Mouse (Mus musculus): ENCODE results near the gene Ado. TPM values are rescaled to one million over a fixed set of nuclear protein-coding genes. Genes with fewer than 3 reads are reported as not detected.

Gene Ado
- total RNA-seq, 2 experiments from 2014 or later: 32.9 to 34.1 TPM

DNA sequence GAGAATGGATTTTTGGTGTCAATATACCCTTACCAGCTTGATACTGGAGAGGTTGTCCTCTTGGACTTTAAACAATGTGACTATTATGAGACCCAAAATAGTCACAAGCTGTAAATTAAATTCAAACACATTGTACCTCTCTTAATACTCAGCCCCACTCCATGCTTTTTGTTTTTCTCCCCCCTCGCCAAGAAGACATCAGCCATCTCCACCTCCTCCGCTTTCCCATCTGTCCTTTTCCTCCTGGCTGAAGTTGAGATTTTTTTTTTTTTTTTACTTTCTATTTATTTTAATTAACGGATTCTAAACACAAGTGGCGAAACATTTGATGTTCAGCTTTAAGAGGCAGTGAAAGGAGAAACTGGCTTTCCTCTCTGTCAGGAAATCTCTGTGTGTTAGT lies 9.3 kb upstream of the Ado start:
- H3K4me3 ChIP-seq: no peak overlapping the region
- DNase-seq (ENCODE audit: low spot score in 2 of 2): peak in 1 of 2 experiments; percentile 63
- no peak overlapping the region for H3K27ac ChIP-seq
- no peak for TF ChIP-seq CTCF (conservative IDR thresholded peaks at IDR 0.05)

DNA sequence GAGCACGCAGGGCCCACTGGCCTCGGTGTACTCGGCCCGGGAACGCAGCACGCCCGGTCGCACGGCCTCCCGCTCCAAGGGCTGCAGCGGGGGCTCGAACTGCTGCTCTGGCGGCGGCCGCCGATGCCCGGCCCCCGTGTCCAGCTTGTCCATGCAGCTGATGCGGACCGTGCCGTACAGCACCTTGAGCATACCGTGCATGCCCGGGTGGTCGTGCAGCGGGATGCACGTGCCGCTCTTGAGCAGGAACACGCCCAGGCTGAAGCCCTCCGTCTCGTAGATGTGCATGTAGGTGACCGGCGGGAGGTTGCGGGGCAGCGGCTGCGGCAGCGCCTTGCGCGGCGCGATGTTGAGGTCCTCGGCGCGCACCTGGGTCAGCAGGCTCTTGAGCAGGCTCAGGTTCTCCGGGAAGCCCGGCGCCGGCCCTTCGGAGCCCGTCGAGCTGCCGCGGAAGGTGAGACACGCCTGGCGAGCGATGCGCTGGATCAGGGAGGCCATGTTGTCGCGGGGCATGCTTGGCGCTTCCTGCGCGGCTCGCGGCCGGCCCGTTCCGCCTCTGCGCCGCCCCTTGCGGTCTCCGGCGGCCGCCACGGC lies 397 bp downstream of the Ado start:
- DNase-seq (ENCODE audit: low spot score in 2 of 2): peak in 1 of 2 experiments; percentile 14
- peak overlapping the region; percentile 95 for H3K27ac ChIP-seq
- TF ChIP-seq CTCF (conservative IDR thresholded peaks at IDR 0.05): no peak
- peak overlapping the region; percentile 67 for H3K4me3 ChIP-seq

DNA sequence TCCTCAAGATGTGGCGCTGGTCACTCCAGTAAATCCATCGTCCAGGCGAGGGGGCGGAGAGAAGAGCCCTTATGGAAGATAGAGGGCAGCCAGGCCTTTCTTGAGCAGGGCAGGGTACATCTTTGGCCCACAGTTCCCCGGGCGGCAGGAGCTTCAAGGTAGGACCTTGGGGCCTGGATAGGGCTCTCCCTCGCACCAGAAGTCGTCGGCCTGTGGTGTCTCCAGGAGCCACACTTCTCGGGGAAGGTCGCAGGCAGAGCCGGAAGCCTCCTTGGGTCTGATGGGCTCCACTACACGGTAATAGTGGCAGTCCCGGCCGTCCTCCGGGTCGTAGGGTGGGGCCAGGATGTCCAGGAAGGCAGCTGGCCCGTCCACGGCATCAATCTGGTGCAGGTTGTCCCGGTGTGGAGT lies 900 bp downstream of the Ado start:
- H3K4me3 ChIP-seq: peak overlapping the region; percentile 67

DNA sequence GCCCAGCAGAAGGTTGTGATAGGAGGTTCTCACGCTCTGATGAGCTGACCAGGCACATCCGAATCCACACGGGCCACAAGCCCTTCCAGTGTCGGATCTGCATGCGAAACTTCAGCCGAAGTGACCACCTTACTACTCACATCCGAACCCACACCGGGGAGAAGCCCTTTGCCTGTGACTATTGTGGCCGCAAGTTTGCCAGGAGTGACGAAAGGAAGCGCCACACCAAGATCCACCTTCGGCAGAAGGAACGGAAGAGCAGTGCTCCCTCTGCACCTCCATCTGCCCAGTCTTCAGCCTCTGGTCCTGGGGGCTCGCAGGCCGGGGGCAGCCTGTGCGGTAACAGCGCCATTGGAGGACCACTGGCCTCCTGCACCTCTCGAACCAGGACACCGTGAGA lies 8.2 kb downstream of the Ado start:
- Histone ChIP-seq H3K27ac (no peak overlapping the region), H3K4me3 (no peak overlapping the region)
- TF ChIP-seq CTCF (conservative IDR thresholded peaks at IDR 0.05): no peak
- DNase-seq (ENCODE audit: low spot score in 2 of 2): no peak

More for the DNA sequence above, 900 bp downstream of the Ado start:
- peak overlapping the region; percentile 95 for H3K27ac ChIP-seq
- no peak for TF ChIP-seq CTCF (conservative IDR thresholded peaks at IDR 0.05)
- no peak for DNase-seq (ENCODE audit: low spot score in 2 of 2)

DNA sequence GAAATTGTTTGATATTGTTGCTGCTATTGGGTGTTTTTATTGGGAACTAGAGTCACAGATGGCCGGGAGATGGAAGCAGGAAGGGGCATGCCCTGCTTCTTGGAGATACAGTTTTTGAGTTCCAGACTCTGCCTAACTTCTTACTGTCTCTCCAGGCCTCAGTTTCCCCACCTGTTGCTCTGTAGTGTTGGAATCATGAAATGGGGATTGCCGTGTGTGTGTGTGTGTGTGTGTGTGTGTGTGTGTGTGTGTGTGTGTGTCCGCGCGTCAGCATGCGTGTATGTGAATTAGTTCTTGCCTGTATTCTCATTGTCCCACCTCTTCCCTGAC lies 9.4 kb downstream of the Ado start:
- DNase-seq (ENCODE audit: low spot score in 2 of 2): no peak
- peak overlapping the region; percentile 72 for H3K4me3 ChIP-seq
- no peak overlapping the region for H3K27ac ChIP-seq
- TF ChIP-seq CTCF (conservative IDR thresholded peaks at IDR 0.05): no peak

DNA sequence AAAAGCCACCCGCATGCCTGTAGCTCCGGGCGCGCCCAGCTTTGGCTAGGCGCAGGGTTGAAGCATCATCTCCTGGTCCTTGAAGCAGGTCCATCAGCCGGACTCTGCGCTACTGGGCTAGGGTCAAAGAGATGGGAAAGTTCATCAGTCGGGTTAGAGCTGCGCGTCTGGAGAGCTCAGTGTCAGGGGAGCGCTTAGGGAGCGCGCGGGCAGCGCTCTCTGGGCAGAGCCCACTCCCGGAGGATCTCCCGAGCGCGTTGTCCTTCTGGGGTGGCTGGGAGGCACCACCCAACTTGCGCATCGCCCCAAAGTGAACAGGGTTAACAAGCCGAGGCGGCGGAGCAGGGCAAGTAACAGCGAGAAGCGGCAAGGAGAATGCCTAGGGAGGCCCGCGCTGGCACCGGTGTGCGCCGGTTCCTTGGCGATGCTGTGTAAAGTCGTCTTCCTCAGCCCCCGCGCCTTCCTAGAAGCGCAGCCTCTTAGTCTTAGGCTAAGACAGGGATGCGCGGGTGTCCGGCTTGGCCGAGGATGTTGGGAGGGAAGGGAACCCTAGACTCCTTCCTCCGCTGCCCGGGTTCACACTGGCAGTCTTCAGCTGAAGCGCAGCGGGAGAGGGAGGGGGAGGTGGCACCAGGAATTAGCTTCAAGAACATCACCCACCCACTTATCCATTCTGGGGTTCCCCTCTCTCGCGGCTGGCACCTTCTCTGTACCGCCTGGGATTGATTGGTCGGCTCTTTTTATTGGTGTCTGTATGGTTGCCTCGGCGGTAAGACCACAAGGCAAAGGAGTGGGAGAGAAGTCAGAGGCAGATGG lies 10.0 kb downstream of the Ado start:
- Histone ChIP-seq H3K4me3 (peak overlapping the region; percentile 72), H3K27ac (no peak overlapping the region)
- no peak for TF ChIP-seq CTCF (conservative IDR thresholded peaks at IDR 0.05)
- no peak for DNase-seq (ENCODE audit: low spot score in 2 of 2)

DNA sequence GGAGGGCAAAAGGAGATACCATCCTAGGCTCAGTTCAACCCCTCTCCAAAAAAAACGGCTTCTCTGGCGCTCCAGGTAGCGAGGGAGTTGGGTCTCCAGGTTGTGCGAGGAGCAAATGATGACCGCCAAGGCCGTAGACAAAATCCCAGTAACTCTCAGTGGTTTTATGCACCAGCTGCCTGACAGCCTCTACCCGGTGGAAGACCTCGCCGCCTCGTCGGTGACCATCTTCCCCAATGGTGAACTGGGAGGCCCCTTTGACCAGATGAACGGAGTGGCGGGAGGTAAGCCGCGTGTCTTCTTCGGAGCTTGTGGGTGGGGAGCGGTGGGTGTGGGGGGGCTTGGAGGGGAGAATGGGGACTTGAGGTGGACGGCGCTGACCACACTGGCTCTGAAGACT lies 10.6 kb downstream of the Ado start:
- no peak for TF ChIP-seq CTCF (conservative IDR thresholded peaks at IDR 0.05)
- no peak overlapping the region for H3K27ac ChIP-seq
- no peak for DNase-seq (ENCODE audit: low spot score in 2 of 2)
- peak overlapping the region; percentile 72 for H3K4me3 ChIP-seq

DNA sequence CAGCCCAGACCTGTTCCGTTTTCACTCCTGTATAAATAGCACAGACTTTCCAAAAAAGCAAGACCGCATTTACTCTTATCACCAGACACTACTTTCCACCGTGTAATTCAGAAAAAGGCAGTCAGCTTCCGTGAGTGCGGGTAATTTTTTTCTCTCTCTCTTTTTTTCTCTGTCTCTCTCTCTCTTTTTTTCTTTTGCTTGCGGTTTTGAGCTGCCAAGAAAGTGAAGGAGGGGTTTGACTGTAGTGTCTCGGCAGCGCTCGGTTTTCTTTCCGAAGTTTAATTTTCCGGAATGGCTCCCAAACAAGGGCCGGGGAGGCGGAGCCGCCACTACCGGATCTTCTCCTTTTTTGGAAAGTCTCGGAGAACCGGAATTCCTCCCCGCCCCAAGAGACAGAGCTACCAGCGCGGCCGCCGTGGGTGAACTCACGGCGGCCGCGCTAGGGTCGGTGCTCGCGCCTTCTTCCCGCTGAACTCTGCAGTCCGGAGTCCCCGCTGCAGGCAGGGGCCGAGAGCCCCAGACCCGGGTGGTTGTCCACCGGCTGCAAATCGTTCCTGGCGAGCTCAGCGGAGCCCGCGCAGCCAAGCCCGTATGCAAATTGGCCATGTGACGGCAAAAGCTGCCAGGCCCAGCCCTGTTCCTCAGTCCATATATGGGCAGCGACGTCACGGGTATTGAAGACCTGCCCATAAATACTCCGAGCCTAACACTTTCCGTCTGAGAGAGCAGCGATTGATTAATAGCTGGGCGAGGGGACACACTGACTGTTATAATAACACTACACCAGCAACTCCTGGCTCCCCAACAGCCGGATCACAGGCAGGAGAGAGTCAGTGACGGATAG lies 11.4 kb downstream of the Ado start:
- TF ChIP-seq CTCF (conservative IDR thresholded peaks at IDR 0.05): no peak
- Histone ChIP-seq H3K27ac (peak overlapping the region; percentile 88), H3K4me3 (peak overlapping the region; percentile 72)
- DNase-seq (ENCODE audit: low spot score in 2 of 2): peak; percentile 80 to 91

DNA sequence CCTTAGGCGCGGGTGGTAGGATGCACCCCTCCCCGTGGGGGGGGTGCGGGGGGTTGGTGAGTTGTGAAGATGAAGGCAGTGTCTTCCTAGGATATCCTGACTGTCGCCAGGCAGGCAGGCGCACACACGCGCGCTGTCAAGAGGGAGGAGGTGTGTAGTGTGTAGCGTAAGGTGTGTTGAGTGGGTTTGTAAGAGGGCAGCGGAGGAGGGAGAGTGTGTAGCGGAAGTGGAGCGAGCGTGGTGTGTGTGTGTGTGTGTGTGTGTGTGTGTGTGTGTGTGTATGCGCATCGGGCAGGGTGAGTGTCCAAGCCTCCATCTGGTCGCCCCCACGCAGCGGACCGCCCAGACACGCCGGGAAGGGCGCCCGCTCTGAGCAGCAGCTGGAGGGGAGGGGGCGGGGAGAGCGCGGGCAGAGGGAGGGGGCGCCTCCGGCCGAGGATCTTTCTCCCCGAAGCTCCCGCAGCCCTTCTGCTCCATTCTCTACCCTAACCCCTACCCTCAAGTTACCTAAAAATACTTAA lies 12.1 kb downstream of the Ado start:
- H3K27ac ChIP-seq: peak overlapping the region; percentile 7; the same call in 1 of the 2 replicates
- TF ChIP-seq CTCF (conservative IDR thresholded peaks at IDR 0.05): no peak
- DNase-seq (ENCODE audit: low spot score in 2 of 2): peak in 1 of 2 experiments; percentile 18
- H3K4me3 ChIP-seq: peak overlapping the region; percentile 72

DNA sequence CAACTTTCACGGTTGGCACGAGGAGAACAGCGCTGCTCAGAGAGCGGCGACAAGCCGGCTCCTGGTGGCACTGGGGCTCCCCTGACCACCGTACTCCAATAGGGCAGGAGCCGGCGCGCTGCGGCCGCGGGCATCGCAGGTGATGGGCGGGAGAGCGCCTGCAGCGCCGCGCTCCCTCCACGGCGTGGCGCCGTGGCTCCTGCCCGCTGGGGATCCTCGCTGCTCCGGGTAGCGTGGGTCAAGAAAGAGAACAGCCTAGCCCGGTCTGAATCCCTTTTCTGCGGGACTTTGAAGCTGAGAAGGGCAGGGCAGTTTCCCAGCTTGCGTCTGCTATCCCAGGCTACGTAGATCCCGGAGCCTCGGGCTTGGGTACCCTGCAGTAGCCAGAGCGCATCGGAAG lies 12.8 kb downstream of the Ado start:
- Histone ChIP-seq H3K27ac (no peak overlapping the region), H3K4me3 (peak overlapping the region; percentile 72)
- peak in 1 of 2 experiments; percentile 64 for DNase-seq (ENCODE audit: low spot score in 2 of 2)
- peak; percentile 96 for TF ChIP-seq CTCF (conservative IDR thresholded peaks at IDR 0.05)

DNA sequence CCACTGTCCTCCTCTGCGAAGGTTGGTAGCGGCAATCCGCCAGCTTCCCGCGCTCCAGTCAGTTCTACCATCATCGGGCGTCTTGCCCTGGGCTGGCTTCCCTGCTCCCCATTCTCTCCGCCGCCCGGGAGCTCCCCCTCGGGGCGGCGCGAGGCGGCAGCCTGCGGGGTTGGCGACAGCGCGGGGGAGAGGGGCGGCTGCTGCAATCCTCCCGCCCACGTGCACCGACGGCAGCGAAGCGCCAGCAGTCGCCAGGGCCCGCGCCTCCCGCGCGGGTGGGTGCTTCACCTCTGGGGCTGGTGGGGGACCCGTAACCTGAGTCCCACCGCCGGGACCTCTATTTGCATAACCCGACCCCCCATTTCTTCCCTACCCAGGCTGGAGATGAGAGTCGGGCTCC lies 13.5 kb downstream of the Ado start, which contains the start of gene Egr2:
Gene Egr2 (plus strand): TSS at position 220 of the 400 bp plus-strand sequence.
- TF ChIP-seq CTCF (conservative IDR thresholded peaks at IDR 0.05): peak; percentile 64
- peak in 1 of 2 experiments; percentile 23 for DNase-seq (ENCODE audit: low spot score in 2 of 2)
- H3K4me3 ChIP-seq: peak within 1 kb of the TSS; percentile 72
- H3K27ac ChIP-seq: no peak within 1 kb of the TSS

DNA sequence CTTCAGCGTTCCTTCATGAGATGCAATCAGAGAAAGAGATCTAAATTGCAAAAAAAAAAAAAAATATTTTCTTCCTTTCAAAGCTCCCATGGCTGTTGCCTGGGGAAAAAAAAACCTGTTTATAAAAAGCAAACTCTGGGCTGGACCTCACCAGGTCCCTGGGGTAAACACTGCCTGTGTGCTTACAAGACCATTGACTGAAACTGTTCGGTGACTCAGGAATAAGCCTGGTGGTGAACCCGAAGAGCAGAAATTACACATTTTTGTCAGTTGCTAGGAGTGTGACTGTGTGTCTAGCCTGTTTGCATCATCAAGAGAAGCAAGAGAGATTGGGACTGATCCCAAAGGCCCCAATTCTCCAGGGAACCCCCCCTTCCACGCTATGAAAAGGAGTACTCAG lies 19.0 kb downstream of the Ado start:
- H3K27ac ChIP-seq: no peak overlapping the region
- no peak for DNase-seq (ENCODE audit: low spot score in 2 of 2)
- H3K4me3 ChIP-seq: no peak overlapping the region
- no peak for TF ChIP-seq CTCF (conservative IDR thresholded peaks at IDR 0.05)

DNA sequence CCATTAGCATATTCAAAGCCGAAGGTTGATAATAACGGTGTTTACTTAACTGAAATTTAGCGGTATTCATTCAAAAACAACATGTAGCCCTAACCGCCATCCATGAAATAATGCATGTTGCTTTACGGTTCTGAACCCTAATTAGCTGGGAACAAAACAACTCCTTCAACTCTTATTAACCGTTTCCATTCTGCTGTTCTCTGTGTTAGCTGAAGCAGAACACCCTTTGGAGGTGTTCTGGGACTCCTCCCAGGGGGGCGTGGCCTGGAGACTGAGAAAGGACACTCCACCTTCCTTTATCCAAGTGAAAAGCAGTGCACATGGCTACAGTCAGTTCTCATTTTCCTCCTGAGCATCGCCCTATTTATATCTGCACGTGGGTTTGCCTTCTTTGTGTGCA lies 22.3 kb downstream of the Ado start:
- H3K4me3 ChIP-seq: no peak overlapping the region
- no peak for TF ChIP-seq CTCF (conservative IDR thresholded peaks at IDR 0.05)
- no peak for DNase-seq (ENCODE audit: low spot score in 2 of 2)
- no peak overlapping the region for H3K27ac ChIP-seq

Measured in layer of hippocampus, adult 2 months (tissue).